Mouse (Mus musculus) neural tube, embryonic 13.5 days (tissue): ENCODE data around the gene Gm20683. TPM values are rescaled to one million over a fixed set of nuclear protein-coding genes. Genes with fewer than 3 reads are reported as not detected.

Experiments
- ATAC-seq: fragments of 200-750 bp; cut with Nextera tagmentation; 2 replicates; pipeline ENCODE4 v1.8.0; 2017; ENCODE audit warnings: low read depth, mild to moderate bottlenecking, moderate TSS enrichment, moderate library complexity
- H3K27ac ChIP-seq: fragments of 300-500 bp; sonication (generic); replicated peaks from 2 replicates; pipeline ENCODE4 v1.5.1; 2015; ENCODE audit warnings: moderate library complexity, mild to moderate bottlenecking, inconsistent platforms
- H3K27me3 ChIP-seq: fragments of 300-500 bp; sonication (generic); 2 replicates; pipeline ENCODE4 v1.6.1; 2015; ENCODE audit warnings: mild to moderate bottlenecking, inconsistent platforms
- H3K36me3 ChIP-seq: fragments of 300-500 bp; sonication (generic); 2 replicates; pipeline ENCODE4 v1.6.1; 2015; ENCODE audit warnings: mild to moderate bottlenecking, inconsistent platforms
- H3K4me1 ChIP-seq: fragments of 300-500 bp; sonication (generic); replicated peaks from 2 replicates; pipeline ENCODE4 v1.6.1; 2015; ENCODE audit warnings: inconsistent platforms
- H3K4me2 ChIP-seq: fragments of 300-500 bp; sonication (generic); 2 replicates; pipeline ENCODE4 v1.6.1; 2015; ENCODE audit warnings: inconsistent platforms, mild to moderate bottlenecking, moderate library complexity
- H3K4me3 ChIP-seq: fragments of 300-500 bp; sonication (generic); 2 replicates; pipeline ENCODE4 v1.5.1; 2015; ENCODE audit warnings: mild to moderate bottlenecking, inconsistent platforms
- H3K9ac ChIP-seq: fragments of 300-500 bp; sonication (generic); 2 replicates; pipeline ENCODE4 v1.6.1; 2015; ENCODE audit warnings: moderate library complexity, mild to moderate bottlenecking, inconsistent platforms
- H3K9me3 ChIP-seq: fragments of 300-500 bp; sonication (generic); 2 replicates; pipeline ENCODE4 v1.6.1; 2016; ENCODE audit warnings: inconsistent platforms
- WGBS: fragments of 180-500 bp; shearing (Covaris S2); methylation state at CpG from one replicate; pipeline ENCODE4 v1.1.7; 2015; 5-methylcytosine and 5-hydroxymethylcytosine counted together
- polyA plus RNA-seq: library from polyadenylated mRNA; unstranded; fragments of >200 nt; fragmentation: Nextera tagmentation; extraction: Ambion mirVana; gene quantifications from 2 replicates; pipeline ENCODE4 v1.2.1, GENCODE M21; 2015

Gm20683 gene
- polyA plus RNA-seq, 1 experiment from 2014 or later: 7.5 TPM

DNA sequence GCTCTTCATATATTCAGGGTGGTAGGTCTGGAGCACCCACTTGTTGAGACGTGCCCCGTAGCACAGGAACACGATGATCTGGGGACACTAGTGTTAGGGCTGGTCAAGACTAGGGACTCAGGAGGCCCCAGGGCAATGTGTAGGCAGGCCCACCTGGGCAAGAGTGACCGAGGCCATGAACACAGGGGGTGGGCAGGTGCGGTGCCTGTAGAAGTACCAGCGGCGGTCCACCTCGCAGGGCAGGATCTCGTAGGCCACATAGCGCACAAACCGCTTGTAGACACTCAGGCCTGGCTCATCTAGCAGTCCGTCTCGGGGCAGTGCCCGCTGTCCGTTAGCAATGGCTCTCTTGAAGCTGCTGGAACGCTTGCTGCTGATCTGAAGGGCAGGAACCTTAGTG lies 5.7 kb downstream of the Gm20683 start:
- Histone ChIP-seq H3K4me3 (peak overlapping the region; percentile 48; the same call in 1 of the 2 replicates), H3K36me3 (peaks cover 47% of the 10 kb centered on the region), H3K27ac (no peak overlapping the region), H3K4me1 (peaks cover 71% of the 10 kb centered on the region), H3K27me3 (no peaks in the 10 kb centered on the region), H3K4me2 (peak overlapping the region; percentile 98), H3K9ac (peak overlapping the region; percentile 87), H3K9me3 (no peaks in the 10 kb centered on the region)
- ATAC-seq: no peak
- WGBS: 94% methylated on average over 16 of the region's 16 CpGs

DNA sequence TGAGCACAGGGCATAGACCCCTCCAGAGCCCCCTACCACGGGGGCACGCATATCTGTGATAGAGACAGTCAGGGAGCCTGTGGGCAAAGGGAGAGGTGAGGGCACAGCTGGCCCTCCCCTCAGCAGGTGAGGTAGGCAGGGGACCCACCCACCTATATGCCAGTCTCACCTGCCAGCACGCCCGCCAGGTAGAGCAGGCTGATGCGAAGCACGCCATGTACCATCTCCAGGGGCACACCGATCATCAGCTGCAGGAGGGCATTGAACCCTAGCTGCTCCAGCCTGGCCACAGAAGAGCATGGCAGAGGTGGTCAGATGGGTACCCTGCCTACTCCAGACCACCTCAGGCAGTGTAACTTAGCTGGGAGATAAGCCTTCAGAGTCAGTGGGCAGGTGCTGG lies 6.3 kb downstream of the Gm20683 start:
- ATAC-seq: no peak
- H3K9ac ChIP-seq: peak overlapping the region; percentile 76; the same call in 1 of the 2 replicates
- H3K27ac ChIP-seq: no peak overlapping the region

DNA sequence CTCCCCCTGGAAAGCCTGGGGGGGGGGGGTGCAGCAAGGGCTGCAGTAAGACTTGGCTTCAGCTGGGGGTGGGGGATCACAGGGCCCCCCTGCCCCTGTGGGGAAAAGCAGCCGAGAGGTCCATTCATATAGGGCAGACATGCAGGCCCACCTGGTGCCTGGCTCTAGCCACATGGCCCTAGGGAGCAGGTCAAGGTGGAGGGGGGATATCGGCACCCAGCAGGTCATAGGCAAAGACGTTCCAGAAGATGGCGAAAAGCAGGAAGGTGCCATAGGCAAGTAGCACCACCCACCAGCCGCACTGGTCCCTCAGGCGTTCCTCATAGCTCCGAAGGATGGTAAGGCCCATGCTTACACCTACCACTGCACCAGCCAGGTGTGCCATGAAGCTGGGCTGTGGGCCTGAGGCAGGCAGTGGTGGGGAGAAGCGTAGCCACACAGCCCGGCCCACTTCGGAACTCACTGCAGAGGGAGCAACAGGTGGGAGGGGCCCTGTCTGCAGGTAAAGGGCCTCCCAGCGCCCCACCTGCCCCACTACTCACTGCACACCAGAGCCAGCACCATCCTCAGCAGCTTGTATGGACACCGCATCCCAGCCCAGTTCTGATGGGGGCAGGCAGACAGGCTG lies 6.9 kb downstream of the Gm20683 start:
- WGBS: 92% methylated on average over 12 of the region's 12 CpGs
- peaks cover 82% of the 10 kb centered on the region for H3K4me1 ChIP-seq
- H3K9ac ChIP-seq: peak overlapping the region; percentile 76
- H3K27ac ChIP-seq: peak overlapping the region; percentile 94; the same call in 1 of the 2 replicates
- H3K27me3 ChIP-seq: no peaks in the 10 kb centered on the region
- peak overlapping the region; percentile 98 for H3K4me2 ChIP-seq
- H3K4me3 ChIP-seq: peak overlapping the region; percentile 76
- ATAC-seq: no peak
- H3K9me3 ChIP-seq: no peaks in the 10 kb centered on the region
- H3K36me3 ChIP-seq: peaks cover 47% of the 10 kb centered on the region

More for the DNA sequence above, 6.3 kb downstream of the Gm20683 start:
- Histone ChIP-seq H3K36me3 (peaks cover 47% of the 10 kb centered on the region), H3K4me3 (0 out of 2 replicates have a peak overlapping the region, but pooled peaks have one; percentile 76), H3K27me3 (no peaks in the 10 kb centered on the region), H3K4me2 (peak overlapping the region; percentile 98), H3K9me3 (no peaks in the 10 kb centered on the region), H3K4me1 (peaks cover 76% of the 10 kb centered on the region)
- WGBS: 95% methylated on average over 7 of the region's 7 CpGs

DNA sequence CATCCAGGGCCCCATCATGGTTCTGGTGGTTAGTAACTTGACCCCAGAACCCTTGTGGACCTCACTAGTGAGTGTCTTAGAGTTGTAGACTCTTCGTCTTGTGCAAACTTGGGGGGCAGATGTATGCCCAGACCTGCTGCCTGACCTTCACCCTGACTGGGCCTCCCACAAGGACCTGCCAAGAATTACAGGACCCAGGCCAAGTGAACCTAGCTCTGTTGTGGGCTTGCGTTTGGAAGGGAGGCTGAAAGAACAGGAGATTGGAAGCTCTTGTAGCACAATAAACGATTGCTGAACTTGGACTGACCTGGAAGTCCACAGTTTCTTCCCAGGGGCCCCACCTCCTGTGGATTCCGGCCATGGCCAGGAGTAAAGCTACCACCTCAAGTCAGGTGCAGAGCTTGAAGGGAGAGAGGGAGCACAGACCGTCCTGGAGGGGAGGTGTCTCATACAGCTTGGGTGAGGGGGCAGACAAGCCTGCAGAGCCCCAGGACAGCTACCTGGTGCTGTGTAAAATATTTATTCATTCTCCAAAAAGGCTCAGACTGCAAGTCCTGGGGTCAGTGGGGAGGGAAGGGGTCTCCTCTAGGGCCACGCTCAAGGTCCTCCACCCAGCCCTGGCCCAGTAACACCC lies 7.5 kb downstream of the Gm20683 start:
- Histone ChIP-seq H3K9ac (peak overlapping the region; percentile 76), H3K27ac (peak overlapping the region; percentile 94), H3K36me3 (peaks cover 41% of the 10 kb centered on the region), H3K4me3 (peak overlapping the region; percentile 76), H3K4me1 (peaks cover 87% of the 10 kb centered on the region), H3K4me2 (peak overlapping the region; percentile 98), H3K9me3 (no peaks in the 10 kb centered on the region), H3K27me3 (no peaks in the 10 kb centered on the region)
- no peak for ATAC-seq
- 55% methylated on average over 6 of the region's 6 CpGs for WGBS

GRCm38 (mm10) chr17:25833291-25833663 lies 8.3 kb downstream of the Gm20683 start, which contains the start of gene Stub1:
TSS of gene Stub1 (minus strand) at chr17:25833404.
- under 1% methylated on average over 24 of the region's 24 CpGs for WGBS
- Histone ChIP-seq H3K4me2 (peak within 1 kb of the TSS; percentile 98), H3K4me1 (peaks cover 84% of the 10 kb centered on the region), H3K4me3 (peak within 1 kb of the TSS; percentile 76), H3K9ac (peak within 1 kb of the TSS; percentile 85), H3K9me3 (no peaks in the 10 kb centered on the region), H3K27ac (peak within 1 kb of the TSS; percentile 94), H3K36me3 (peaks cover 37% of the 10 kb centered on the region), H3K27me3 (no peaks in the 10 kb centered on the region)
- ATAC-seq: peak; percentile 54

DNA sequence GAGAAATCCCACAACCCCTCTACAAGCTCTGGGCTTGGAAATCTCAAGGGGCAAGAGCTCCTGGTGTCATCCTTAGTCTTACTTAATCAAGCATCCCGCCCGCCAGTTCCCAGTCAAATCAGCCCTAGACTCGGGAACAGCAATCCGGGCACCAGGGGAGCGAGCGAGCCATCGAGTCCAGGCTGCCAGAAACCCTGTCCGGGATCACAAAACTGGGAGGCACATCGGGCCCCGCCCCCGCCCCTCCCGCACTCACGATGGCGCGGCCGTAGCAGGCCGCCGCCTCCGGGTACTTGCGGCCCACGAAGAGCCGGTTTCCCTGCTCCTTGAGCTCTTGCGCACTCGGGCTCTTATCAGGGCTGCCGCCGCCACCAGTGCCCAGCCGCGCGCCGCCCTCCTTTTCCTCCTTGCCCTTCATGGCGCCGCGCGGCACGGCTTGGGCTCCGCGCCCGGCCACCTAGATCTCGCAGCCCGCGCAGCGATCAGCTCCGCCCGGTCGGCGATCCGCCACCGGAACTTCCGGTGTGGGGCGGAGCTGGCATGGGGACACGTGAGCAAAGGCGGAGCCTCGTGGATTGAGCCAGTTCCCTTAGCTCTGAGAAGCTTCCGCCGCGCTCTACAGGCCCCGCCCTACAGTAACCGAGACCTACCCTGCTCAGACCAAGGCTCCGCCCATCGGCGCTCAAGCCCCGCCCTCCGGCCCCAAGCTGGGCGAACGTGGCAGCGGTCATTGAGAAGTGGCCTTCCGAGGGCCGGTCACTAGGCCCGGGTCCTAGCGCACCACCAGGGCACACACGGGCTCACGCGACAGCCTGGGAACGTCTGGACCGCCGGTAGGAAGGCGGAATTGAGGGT lies 8.9 kb downstream of the Gm20683 start:
- ATAC-seq: peak; percentile 91
- H3K36me3 ChIP-seq: peaks cover 38% of the 10 kb centered on the region
- H3K4me2 ChIP-seq: peak overlapping the region; percentile 98
- H3K4me1 ChIP-seq: peaks cover 84% of the 10 kb centered on the region
- no peaks in the 10 kb centered on the region for H3K9me3 ChIP-seq
- peak overlapping the region; percentile 85 for H3K9ac ChIP-seq
- peak overlapping the region; percentile 76 for H3K4me3 ChIP-seq
- H3K27ac ChIP-seq: peak overlapping the region; percentile 94
- under 1% methylated on average over 77 of the region's 77 CpGs for WGBS
- no peaks in the 10 kb centered on the region for H3K27me3 ChIP-seq

GRCm38 (mm10) chr17:25831451-25832281 lies 9.9 kb downstream of the Gm20683 start:
- Histone ChIP-seq H3K27me3 (no peaks in the 10 kb centered on the region), H3K36me3 (peaks cover 48% of the 10 kb centered on the region), H3K4me2 (peak overlapping the region; percentile 98), H3K27ac (peak overlapping the region; percentile 94), H3K4me3 (peak overlapping the region; percentile 76), H3K4me1 (peaks cover 84% of the 10 kb centered on the region), H3K9ac (peak overlapping the region; percentile 85), H3K9me3 (no peaks in the 10 kb centered on the region)
- WGBS: 62% methylated on average over 21 of the region's 21 CpGs
- ATAC-seq: no peak

- peak overlapping the region; percentile 76 for H3K4me3 ChIP-seq
- H3K36me3 ChIP-seq: peaks cover 56% of the 10 kb centered on the region
- H3K27me3 ChIP-seq: no peaks in the 10 kb centered on the region
- H3K27ac ChIP-seq: no peak overlapping the region
- 86% methylated on average over 14 of the region's 14 CpGs for WGBS
- ATAC-seq: no peak
- H3K4me1 ChIP-seq: peaks cover 84% of the 10 kb centered on the region
- no peaks in the 10 kb centered on the region for H3K9me3 ChIP-seq
- peak overlapping the region; percentile 85; the same call in 1 of the 2 replicates for H3K9ac ChIP-seq
- peak overlapping the region; percentile 98 for H3K4me2 ChIP-seq
Observed at GRCm38 (mm10) chr17:25830806-25831431, 10.6 kb downstream of the Gm20683 start.

DNA sequence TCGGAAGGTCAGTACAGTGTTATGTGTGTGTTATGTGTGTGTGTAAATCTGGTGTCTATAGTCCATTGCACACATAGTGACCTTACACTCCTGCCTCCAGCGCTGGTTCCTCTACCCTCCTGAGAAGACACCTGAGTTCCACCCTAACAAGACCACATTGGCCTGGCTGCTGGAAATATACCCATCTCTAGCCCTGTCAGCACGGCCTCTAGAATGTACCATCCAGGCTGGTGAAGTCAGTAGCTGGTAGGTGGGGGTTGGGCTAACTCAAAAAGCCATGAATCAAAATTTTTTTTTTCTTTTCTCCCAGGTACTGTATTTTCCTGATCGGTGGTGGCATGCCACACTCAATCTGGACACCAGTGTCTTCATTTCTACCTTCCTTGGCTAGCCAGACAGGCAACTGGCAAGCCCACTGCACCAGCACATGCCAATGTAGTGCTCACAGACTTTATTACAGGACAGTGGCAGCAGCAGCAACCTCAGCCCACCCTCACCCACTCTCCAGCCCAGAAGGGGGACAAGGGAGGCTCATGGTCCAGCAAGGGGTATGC lies 11.3 kb downstream of the Gm20683 start:
- Histone ChIP-seq H3K27me3 (no peaks in the 10 kb centered on the region), H3K4me2 (peak overlapping the region; percentile 98), H3K4me1 (peaks cover 84% of the 10 kb centered on the region), H3K36me3 (peaks cover 55% of the 10 kb centered on the region), H3K4me3 (peak overlapping the region; percentile 76), H3K27ac (no peak overlapping the region), H3K9ac (peak overlapping the region; percentile 89), H3K9me3 (no peaks in the 10 kb centered on the region)
- ATAC-seq: no peak
- 88% methylated on average over 4 of the region's 4 CpGs for WGBS

- peak overlapping the region; percentile 96 for H3K4me2 ChIP-seq
- peak overlapping the region; percentile 94 for H3K27ac ChIP-seq
- no peak for ATAC-seq
- H3K4me1 ChIP-seq: peaks cover 84% of the 10 kb centered on the region
- no peaks in the 10 kb centered on the region for H3K27me3 ChIP-seq
- H3K9me3 ChIP-seq: no peaks in the 10 kb centered on the region
- H3K9ac ChIP-seq: peak overlapping the region; percentile 89
- peak overlapping the region; percentile 76 for H3K4me3 ChIP-seq
- H3K36me3 ChIP-seq: peaks cover 51% of the 10 kb centered on the region
- 47% methylated on average over 8 of the region's 8 CpGs for WGBS
Observed at GRCm38 (mm10) chr17:25829558-25830017, 12.0 kb downstream of the Gm20683 start.
